Mouse (Mus musculus): ENCODE data around the gene Itga1.

Gene Itga1

DNA sequence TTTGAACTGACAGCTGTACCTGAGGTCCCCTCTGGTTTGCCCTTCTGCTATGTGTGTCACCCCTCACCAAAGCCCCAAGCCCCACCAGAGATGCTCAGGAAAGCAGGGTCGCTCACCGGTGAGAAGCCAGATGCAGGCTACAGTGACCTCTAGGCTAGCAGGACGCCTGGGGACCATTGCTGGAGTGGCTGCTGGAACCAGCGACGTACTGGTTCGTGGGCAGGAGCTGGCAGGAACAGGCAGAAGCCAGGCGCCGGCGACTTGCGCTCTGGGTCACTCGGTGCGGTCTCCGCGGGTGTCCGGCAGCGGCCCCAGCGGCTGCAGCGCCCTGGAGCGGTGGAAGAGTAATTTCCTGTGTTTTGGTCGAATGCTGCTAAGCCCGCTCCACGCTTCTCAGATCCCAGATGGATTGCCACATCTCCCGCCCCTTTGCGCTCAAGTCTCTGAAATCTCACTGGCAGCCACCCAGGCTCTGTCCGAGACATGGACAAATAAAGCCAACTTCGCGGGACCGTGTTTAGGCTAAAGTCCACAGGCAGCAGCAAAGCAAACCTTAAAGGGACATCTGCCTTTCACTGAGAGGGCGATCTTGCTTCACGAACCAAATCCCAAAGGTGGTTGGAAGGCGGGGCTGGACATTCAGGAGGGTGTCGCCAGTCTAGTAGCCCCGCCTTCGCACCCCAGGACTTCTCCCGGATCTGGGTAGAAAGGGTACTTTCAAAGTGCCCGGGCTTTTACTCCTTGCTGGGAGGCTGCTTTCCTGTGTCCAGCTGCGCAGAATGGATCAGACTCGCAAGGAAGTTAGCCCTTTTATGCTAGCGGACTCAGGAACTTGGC is at the start of gene Itga1, which contains the start of gene Gm49395:
Itga1 (minus strand) TSS at position 610 of the 837 bp plus-strand sequence.
Gm49395 (minus strand) TSS at position 567 of the 837 bp plus-strand sequence.
- DNase-seq (ENCODE audit: low spot score), result peak; percentile 57

DNA sequence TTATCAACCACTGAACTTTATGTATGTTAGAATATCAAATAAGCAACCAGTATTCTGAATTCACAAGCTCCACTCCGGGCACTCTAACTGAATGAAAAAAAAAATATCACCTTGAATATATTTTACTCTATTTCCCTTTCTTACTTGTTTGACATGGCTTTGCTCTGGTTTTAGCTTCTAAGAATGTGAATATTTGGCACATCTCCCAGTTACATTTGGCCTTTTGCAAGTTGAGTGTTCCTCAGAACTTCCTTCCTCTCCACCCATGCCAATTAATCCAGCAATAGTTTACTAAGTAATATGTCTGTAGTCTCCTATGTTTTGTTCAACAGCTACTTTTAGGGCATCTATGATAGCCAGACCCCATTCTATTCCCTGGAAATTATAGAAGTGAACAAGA is 48.8 kb upstream of the Itga1 start:
- DNase-seq (ENCODE audit: low spot score), result no peak

DNA sequence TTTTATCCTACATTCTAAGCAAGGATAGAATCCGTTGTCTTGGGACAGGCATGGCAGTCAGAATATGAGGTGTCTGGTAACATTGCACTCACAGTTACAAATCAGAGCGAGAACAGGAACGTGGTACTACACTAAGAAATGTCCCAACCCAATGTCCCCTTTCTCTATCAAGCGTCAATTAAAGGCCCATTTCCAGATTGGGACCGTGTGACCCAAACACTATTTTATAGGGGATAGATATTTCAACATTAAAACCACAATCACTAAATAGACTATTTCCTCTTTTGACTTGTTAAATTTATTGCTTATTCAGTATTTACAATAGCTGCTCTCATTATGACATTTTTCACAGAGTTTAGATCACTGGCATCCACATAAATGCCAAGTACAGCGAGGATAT is 48.1 kb upstream of the Itga1 start:
- DNase-seq (ENCODE audit: low spot score), result no peak

DNA sequence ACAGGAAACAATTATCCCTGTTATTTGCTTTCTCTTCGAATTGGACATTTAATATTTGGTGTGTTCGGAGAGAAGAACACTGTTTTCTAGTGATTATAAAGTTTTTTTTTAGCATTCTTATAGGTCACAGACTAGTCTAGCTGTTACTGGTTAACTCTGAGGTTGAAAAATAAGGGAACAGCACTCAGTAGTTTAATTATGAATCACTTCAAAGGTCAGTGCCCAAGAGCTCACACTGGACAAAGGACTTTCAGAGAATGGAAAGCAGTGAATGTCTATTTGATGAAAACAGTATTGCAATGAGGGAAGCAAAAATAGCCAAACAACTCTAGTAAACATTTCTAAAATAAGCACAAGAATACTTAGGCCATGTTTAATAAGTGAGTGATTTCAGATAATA is 41.8 kb upstream of the Itga1 start:
- DNase-seq (ENCODE audit: low spot score), result no peak

DNA sequence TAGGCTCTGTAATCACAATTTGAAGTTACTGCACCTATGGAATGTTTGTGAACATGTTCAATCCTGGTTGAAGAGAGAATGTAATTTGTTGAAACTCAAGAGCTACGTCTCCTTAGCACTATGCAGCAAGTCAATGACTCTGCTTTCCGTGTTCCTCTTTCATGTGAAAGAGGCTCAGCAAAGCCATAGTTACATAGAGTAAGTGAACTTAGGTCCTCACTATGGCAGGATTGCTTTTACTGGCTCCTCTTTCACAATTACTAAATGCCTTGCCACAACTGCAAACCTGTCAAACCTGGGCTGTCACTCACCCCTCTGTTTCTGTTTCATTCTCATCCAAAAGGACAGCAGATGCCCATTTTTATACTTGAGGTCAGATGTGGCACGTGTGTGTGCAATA is 40.3 kb upstream of the Itga1 start:
- no peak for DNase-seq (ENCODE audit: low spot score)

DNA sequence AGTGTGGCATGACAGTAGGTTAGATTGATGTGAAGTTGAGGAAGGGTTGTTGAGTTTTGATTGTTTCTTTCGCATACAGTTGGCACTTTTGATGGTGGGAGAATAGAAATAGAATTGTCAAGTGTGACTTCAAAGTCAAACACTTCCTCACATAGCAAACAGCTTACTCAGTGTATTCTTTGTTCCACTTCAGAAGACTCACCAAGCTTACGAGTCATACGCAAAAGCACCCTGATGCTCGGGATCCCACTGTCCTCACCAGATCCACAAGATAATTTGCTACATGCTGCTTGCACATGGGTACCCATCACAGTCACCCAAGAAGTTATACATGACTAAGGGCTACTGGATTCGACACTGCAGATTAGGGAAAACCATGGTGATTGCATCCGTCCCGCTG is 36.7 kb upstream of the Itga1 start:
- DNase-seq (ENCODE audit: low spot score), result no peak

DNA sequence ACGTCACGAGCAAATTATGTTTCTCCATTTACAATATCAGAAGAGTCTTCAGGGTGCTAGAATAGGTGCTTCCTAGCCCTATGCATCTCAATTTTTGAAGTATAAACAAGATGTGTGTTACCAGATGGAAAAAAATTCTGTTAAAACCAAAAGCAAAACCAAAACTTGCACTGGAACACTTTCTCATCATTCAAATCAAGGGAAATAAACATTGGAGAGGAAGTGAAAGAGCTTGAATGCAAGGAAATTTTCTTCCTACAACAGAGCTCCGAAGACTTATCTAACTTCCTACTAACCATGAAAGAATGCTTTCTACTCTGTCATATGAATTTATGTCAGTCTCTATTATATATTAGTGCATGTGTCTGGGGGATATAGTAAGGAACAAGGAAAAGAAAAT is 35.0 kb upstream of the Itga1 start:
- DNase-seq (ENCODE audit: low spot score), result no peak

DNA sequence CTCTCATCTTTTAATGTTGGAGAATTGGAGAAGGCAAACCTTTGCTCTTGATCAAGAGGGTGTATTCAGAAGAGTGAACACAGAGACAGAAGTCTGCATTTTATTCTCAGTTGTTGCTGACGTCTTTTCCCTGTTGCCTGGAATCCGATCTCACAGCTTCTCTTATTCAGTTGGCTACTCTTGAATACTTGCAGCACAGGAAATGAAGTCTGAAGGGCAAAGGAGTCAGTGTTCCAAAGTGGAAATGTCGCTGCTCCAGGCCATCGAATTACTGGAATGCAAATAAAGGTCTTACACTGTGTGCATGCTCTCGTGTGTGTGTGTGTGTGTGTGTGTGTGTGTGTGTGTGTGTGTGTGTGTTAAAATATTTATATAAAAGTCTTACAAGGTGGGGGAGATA is 30.7 kb upstream of the Itga1 start:
- DNase-seq (ENCODE audit: low spot score), result no peak

DNA sequence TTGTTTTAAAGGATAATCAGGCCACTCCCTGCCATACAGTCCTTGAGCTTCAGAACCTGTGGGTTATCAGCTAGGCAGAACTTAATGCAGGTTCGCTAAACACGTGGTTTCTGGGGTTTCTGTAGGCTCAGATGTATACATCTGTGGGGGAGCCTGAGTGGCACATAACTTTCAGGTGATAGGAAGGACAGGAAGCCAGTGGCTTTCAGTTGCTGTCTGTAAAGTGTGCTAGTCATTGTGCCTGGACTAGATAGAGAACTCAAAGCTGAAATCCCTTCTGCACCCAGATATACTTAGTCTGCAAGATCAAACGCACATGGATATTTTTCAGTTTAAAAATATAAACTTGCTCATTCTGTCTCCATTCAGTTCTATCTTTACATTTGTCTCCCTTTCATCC is 29.6 kb upstream of the Itga1 start:
- DNase-seq (ENCODE audit: low spot score), result no peak

DNA sequence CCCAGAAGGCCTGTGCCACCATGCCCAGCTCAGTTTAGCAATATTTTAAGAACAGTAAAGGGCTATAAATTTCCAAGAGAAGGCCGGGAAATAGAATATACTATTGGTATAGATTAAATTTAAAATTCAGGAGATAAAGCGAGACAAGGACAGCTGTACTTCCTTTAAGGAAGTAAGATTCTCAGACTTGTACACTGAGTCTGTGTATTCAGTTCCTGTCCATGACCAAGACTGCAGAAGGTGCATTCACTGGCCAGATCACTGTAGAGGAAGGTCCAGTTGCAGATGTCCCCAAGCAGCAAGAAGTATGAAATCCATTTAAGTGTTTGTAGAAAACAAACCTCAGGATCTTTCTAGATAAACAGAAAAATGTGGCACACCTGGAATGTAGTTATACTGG is 28.3 kb upstream of the Itga1 start:
- no peak for DNase-seq (ENCODE audit: low spot score)

DNA sequence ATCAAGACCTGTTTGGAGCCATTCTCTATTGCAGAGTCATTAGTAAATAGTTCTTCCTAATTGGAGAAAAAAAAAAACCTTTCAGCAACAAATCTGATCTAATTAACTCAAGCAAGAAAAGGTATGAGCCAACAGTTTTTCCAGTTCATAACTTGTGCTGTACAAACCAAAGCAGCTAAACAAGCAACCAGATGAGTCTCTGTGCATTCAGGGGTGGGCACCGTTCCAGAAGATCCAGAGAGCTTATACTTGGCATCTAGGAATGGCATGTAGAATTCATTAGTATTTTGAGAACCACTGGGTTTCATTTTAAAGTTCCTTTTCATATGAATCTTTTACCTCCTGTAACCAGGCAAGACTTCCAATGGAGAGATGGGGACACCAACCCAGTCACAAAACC is 26.1 kb upstream of the Itga1 start:
- no peak for DNase-seq (ENCODE audit: low spot score)

DNA sequence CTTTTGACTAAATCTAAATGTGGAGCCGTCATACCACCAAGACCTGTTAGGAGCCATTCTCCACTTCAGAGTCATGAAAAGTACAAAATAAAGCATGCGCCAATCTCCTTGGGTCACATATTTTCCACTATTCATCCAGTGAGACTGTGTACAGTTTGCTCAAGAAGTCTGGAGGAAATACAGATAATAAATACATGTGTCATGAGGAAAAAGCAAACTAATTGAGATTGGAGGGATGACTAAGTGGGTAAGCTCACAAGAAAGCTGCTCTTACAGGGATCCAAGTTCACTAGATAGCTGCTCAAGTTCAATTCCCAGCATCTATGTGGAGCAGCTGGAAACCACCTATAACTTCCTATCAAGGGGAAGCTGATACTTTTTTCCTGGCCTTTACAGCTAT is 24.8 kb upstream of the Itga1 start:
- no peak for DNase-seq (ENCODE audit: low spot score)

DNA sequence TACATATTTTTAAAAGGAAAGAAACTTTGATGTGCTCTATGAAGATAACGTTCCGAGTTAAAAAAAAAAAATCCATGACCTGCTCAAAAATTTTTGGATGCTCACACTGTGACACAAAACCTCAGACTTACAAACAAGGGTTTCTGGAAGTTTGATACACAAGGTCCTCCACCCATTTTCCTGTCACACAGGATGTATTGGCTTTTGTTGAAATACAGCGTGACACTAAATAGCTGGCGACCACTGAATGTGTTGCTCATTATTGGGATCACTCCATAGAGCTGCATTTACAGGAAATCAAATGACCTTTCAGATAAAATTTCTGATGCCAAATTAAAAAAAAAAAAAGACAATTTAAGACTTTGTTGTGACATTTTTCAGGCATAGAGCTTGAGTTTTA is 23.4 kb upstream of the Itga1 start:
- DNase-seq (ENCODE audit: low spot score), result no peak

DNA sequence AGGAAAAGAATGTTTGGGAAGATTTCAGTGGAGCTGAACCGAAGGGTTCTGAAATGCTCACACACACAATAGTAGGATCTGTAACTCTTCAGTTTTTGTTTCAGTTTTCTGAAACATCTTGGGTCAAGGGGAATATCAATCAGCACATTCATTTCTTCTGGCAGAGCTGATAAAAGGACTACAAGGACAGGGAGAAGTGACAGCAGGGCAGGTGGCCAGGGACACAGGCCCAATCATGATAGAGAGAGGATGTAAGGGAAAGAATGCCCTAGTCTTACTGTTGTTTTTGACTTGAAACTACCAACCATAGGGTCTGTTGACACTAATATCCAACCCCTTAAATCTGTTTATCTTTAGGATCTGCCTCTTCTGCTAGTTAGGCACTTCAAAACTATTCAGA is 22.8 kb upstream of the Itga1 start:
- no peak for DNase-seq (ENCODE audit: low spot score)

DNA sequence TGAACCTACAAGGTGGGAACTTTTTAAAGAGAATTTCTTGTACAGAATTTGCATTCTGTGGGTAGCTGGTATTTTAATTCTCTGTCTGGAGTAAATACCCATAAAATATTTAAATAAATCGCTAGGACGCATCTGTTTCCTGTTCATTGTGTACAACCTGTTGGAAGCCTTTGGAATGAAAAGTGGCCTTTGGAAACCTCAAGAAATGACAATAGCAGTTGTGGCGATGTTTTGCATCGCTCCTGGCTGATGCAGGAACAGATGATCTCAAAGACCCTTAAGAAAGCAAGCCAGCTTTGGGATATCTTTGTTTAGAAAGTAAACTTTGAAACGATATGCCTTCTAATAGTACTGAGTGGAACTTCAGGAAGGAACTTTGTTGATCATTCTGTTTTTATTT is 17.0 kb upstream of the Itga1 start:
- DNase-seq (ENCODE audit: low spot score), result no peak

DNA sequence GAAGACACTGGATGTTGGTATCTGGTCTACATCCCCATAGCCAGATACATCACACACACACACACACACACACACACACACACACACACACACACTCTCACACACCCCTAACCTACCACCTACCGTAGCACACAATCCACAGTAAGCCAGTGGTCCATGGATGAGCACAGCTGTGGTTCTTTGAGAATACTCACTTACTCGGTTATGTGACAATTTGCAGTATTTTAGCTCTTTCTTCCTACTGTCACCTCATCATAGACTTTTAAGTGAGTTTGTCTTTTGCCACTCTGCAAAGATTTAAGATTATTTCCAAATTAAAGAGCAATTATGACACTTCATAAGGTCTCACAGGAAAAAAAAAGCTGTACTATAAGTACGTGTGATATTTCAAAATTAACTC is 16.4 kb upstream of the Itga1 start:
- DNase-seq (ENCODE audit: low spot score), result no peak

DNA sequence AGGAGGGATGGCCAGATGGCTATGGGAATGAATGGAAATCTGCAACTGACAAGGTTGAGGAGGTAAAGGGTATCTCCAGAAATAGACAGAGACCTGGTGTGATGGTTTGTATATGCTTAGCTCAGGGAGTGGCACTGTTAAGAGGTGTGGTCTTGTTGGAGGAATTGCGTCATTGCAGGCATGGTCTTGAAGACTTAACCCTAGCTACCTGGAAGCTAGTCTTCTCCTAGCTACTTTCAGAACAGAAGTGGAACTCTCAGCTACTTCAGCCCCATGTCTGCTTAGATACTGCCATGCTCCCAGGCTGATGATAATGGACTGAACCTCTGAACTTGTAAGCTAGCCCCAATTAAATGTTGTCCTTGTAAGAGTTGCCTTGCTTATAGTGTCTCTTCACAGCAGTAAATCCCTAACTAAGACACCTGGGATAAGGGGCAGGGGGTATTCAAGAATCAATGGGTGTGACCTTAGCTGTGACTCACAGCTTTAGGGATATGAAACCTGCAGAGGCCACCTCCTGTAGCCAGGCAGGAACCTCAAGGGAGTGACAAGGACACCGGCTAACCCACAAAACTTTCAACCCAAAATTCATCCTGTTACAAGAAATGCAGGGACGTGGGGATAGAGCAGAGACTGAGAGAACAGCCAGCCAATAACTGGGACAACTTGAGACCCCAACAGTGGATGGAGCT is 15.3 kb upstream of the Itga1 start:
- no peak for DNase-seq (ENCODE audit: low spot score)

DNA sequence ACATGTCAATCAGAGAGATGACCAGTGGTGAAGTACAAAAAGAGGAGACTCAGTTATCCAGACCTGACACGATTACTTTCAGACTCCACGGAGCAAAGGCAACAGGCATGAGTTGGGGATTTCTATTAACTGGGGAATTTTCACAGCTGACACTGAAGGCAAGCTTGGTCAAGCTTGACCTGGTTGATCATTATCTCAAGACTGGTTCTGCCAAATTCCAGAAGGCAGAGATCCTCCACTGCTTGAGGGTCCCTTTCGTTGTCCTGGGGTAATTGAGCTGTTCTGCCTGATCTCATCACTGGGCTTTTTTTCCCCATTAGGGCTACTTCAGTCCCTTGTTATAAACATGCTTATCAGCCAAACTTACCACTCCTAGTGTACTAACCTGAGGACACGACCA is 7.9 kb upstream of the Itga1 start:
- no peak for DNase-seq (ENCODE audit: low spot score)

DNA sequence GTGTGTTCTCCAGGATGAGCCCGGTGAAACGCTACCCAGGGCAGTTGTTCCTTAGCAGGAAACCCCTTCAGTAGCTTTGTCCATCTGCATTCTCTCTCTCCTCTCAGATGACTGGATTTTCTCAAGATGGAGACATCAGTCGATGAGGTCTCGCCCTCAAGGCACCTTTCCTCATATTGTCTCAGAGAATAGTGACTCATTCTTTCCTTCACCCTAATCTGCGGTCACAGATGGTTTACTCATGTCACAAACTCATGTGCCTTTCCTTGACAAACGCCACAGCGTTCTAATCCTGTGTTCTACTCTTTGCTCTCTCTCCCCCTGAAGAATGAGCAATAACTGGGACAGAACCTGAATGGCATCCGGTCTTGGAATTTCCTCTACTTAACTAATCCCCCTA is 5.7 kb upstream of the Itga1 start:
- DNase-seq (ENCODE audit: low spot score), result no peak

DNA sequence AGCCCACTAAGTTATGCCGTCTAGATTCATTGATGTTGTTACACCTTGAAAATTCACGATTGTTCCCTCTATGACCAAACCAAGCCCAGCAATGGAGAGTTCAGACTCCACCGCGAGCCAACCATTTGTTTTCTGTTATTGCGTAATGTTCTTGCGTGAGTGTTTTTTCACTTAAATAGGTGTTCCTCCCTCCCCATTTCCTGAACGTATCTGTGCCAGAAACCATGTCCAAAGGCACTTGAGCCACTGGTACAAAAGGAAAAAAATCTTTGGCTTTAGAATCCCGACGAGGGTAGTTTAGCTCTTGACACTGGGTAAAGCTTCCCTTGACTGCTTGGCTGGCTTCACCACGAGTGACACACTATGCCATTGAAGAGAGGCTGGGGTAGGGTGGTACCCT is 4.4 kb upstream of the Itga1 start:
- DNase-seq (ENCODE audit: low spot score), result no peak

DNA sequence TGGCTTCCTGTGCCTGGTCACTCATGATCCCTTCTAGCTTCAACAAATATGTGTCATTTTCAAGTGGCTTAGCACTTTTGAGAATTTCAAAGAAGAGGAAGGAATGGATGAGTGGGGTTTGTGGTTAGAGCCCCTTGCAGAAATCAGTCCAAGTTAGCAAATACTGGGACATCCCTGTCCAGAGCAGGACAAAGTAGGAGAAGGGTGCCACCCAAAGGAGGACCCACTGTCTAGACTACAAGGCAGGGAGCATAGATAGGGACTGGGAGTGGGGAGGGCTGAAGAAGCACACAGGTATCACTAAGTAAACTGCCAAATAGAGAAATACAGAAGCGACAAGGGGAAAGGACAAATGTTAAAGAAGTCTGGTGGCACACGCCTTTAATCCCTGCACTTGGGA is 990 bp upstream of the Itga1 start:
- DNase-seq (ENCODE audit: low spot score), result no peak

DNA sequence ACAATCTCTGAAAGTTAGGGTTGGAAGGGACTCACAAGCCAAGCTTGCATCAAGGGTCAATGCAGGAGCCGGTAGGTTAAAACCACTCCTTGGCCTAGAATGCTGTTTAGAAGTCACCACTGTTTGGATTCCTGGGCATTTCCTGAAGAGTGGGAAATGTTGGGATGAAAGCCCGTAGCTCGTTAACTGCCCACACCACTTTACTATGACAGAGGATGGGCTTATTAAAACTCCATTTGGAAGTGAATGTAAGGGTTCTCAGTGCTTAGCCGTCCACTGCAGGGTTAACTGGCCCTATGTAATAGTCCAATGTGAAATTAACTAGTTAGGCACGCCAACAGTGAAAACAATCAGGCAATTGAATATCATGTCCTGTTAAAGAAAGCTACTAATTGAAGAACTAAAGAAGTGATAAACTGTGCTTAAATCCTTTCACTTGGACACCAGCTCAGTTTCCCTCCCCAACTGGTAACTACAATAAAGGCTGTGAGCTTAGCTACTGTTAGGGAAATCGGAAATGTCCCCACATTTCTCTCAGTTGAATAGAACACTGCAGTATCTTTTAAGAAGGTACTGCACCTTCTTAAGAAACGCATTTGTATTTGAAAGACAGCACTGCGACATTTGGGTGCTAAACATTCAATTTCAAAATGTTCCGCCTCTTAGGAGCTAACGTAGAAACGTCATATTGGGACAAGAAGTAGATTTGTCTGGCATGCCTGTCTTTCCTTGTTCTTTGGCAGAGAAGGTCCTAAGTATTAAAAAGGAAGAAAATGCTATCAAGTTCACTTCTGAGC is 1.2 kb downstream of the Itga1 start:
- no peak for DNase-seq (ENCODE audit: low spot score)

DNA sequence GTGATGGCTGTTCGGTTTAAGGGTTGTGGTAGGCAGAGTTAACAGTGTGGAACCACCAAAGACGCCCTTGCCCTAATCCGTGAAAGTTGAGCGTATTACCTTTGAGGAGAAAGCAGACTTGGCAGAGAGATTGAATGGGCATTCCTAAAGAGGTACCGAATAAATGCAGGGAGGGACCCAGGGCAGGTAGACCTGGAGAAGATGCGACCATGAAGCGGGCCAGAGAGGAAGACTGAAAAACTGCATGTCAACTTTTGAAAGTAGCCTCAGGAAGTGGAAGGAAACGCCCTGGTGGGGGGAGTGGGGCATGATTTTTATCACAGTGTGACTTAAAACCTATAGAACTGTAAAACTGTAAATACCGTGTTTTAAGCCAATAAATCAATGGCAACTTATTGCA is 2.4 kb downstream of the Itga1 start:
- DNase-seq (ENCODE audit: low spot score), result no peak

Measured in urinary bladder, postnatal 25 days (tissue).